In the genomic region with DNA sequence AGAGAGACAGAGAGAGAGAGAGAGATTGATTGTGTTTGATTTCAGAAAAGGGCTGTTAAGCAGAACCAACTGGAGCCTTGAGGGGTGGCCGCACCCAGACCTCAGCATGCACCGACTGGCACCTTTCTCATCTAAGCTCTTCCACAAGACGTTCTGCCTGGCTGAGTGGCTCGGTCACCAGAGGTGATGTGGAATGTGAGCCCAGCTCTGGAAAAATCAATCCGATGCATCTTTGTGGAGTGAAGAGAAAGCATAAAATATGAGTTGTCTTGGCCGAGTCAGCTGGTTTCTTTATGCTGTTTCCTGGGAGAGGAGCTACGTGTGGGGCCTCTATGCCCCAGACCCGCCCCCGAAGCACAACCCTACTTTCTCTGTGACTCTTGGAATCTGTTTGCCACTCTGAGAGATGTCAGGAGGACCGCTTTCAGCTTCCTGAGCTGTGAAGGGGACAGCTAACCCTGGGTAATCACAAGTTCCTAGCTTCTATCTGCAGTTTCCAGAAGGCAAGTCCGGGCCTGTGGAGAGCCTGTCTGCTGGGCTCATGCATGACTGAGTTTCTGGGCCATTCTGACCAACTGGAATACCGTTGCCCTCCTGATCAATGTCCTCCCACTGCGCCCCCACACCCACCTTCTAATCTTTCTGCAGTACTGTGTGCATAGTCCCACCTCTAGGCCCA, we compare ENCODE assay signal across 16 mouse cellular contexts.
DNase-seq lines count a peak whose midpoint lies in the region; ATAC-seq and TF ChIP-seq lines count a peak whose summit lies in the region.
"Had no signal": no experiment of that assay in that cellular context is flagged by ENCODE, and none has a peak within 500 bp of the region (broad histone marks: within the 10 kb centered on the region; RNA-seq: fewer than 3 reads in every experiment).

No protein-coding gene starts in this region.

- peak overlapping the region; percentile 51 for H3K4me2 ChIP-seq in intestine, postnatal 0 days (replicated peaks; ENCODE audit: low read depth)
- H3K4me2 ChIP-seq in liver, postnatal 0 days (ENCODE audit: low read depth, low read length): no peak overlapping the region
- H3K4me2 ChIP-seq: forebrain, embryonic 15.5 days; heart, embryonic 13.5 days; hindbrain, embryonic 12.5 days; liver, embryonic 15.5 days; stomach, embryonic 15.5 days had no signal

- WGBS in intestine, postnatal 0 days: 43% methylated on average over 13 of the region's 13 CpGs
- WGBS in liver, postnatal 0 days (ENCODE audit: insufficient replicate concordance): 74% methylated on average over 13 of the region's 13 CpGs

- peak; percentile 27 for DNase-seq in urinary bladder, adult 2 months (ENCODE audit: low spot score)
- DNase-seq in urinary bladder, postnatal 10 days (ENCODE audit: low spot score): no peak
- DNase-seq in kidney, postnatal 14 days: peak; percentile 67
- DNase-seq in liver, postnatal 0 days: no peak
- no peak for DNase-seq in gastrocnemius, adult 18-20 months (ENCODE audit: low spot score)
- DNase-seq: gastrocnemius, postnatal 36 days; left cerebral cortex, postnatal 4 days; thymus, postnatal 25 days had no signal

- no peak for TF ChIP-seq CTCF in intestine, postnatal 0 days (IDR thresholded peaks at IDR 0.05; ENCODE audit: low read depth)
- no peak for TF ChIP-seq CTCF in liver, postnatal 0 days (IDR thresholded peaks at IDR 0.05; ENCODE audit: low read depth)

- H3K9me3 ChIP-seq in intestine, postnatal 0 days (ENCODE audit: control insufficient read depth): no peaks in the 10 kb centered on the region
- H3K9me3 ChIP-seq in liver, postnatal 0 days (ENCODE audit: low read length): no peaks in the 10 kb centered on the region
- H3K9me3 ChIP-seq: forebrain, embryonic 15.5 days; heart, embryonic 13.5 days; hindbrain, embryonic 12.5 days; liver, embryonic 15.5 days; stomach, embryonic 15.5 days had no signal

- no peak overlapping the region for H3K4me3 ChIP-seq in intestine, postnatal 0 days (ENCODE audit: low read depth, low read length)
- no peak overlapping the region for H3K4me3 ChIP-seq in liver, postnatal 0 days (ENCODE audit: low read depth, low read length)
- H3K4me3 ChIP-seq: forebrain, embryonic 15.5 days; heart, embryonic 13.5 days; hindbrain, embryonic 12.5 days; liver, embryonic 15.5 days; stomach, embryonic 15.5 days had no signal

- H3K27ac ChIP-seq in intestine, postnatal 0 days (ENCODE audit: low read depth, low read length): peak overlapping the region; percentile 88
- no peak overlapping the region for H3K27ac ChIP-seq in liver, postnatal 0 days (ENCODE audit: low read depth)
- H3K27ac ChIP-seq: forebrain, embryonic 15.5 days; heart, embryonic 13.5 days; hindbrain, embryonic 12.5 days; liver, embryonic 15.5 days; stomach, embryonic 15.5 days had no signal

- ATAC-seq in intestine, postnatal 0 days: peak; percentile 39
- no peak for ATAC-seq in liver, postnatal 0 days
- ATAC-seq in inflammation-experienced regulatory T-cells, adult 6 months: no peak
- ATAC-seq: forebrain, embryonic 15.5 days had no signal

- TF ChIP-seq EP300 in liver, postnatal 0 days (IDR thresholded peaks at IDR 0.05; ENCODE audit: low read depth): no peak

- peaks cover 7% of the 10 kb centered on the region; the same call in 1 of the 2 replicates for H3K4me1 ChIP-seq in intestine, postnatal 0 days (replicated peaks; ENCODE audit: control insufficient read depth, insufficient read depth, low read length)
- H3K4me1 ChIP-seq in liver, postnatal 0 days (ENCODE audit: insufficient read depth): peaks cover 6% of the 10 kb centered on the region; the same call in 1 of the 2 replicates
- H3K4me1 ChIP-seq: forebrain, embryonic 15.5 days; heart, embryonic 13.5 days; liver, embryonic 15.5 days had no signal

- no peaks in the 10 kb centered on the region for H3K27me3 ChIP-seq in intestine, postnatal 0 days (replicated peaks; ENCODE audit: control insufficient read depth, insufficient read depth, low read length)
- no peaks in the 10 kb centered on the region for H3K27me3 ChIP-seq in liver, postnatal 0 days (ENCODE audit: insufficient read depth, low read length)
- H3K27me3 ChIP-seq: CH12.LX; forebrain, embryonic 15.5 days; heart, embryonic 13.5 days; hindbrain, embryonic 12.5 days; liver, embryonic 15.5 days; stomach, embryonic 15.5 days had no signal

- no peak overlapping the region; the same call in 1 of the 2 replicates for H3K9ac ChIP-seq in intestine, postnatal 0 days (ENCODE audit: low read depth, low read length)
- no peak overlapping the region for H3K9ac ChIP-seq in liver, postnatal 0 days (replicated peaks)
- H3K9ac ChIP-seq: forebrain, embryonic 15.5 days; heart, embryonic 13.5 days; hindbrain, embryonic 12.5 days; liver, embryonic 15.5 days; stomach, embryonic 15.5 days had no signal

- H3K36me3 ChIP-seq in intestine, postnatal 0 days (ENCODE audit: control insufficient read depth, insufficient read depth): no peaks in the 10 kb centered on the region
- H3K36me3 ChIP-seq in liver, postnatal 0 days (replicated peaks; ENCODE audit: insufficient read depth, low read length): no peaks in the 10 kb centered on the region
- H3K36me3 ChIP-seq: forebrain, embryonic 15.5 days; heart, embryonic 13.5 days; hindbrain, embryonic 12.5 days; liver, embryonic 15.5 days; stomach, embryonic 15.5 days had no signal

Comparison
In these comparisons a context has a peak if more than half of its experiments do, and no peak if none do; other contexts are left out.
1. DNase-seq: peak in urinary bladder, adult 2 months (single experiment) and kidney, postnatal 14 days (single experiment); none in urinary bladder, postnatal 10 days (single experiment), liver, postnatal 0 days (single experiment) and gastrocnemius, adult 18-20 months (single experiment).